16 mouse cellular contexts compared by ENCODE assay signal in the genomic region with DNA sequence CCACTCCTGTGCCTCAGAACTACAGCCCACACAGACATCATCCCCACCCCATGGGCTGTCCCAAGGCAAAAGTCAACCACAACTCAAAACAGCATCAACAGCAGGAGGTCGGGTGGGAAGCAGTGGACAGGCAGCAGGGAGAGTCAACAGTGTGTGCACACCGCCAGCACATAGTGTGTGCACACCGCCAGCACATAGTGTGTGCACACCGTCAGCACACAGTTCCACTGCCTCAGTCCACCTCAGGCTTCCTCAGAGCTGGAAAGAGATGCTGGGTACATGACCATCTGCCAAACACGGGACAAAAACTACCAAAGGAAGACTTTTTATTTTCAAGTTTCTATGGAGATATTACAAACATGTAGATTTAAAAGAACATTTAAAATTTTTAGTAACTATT.
"Had no signal": no experiment of that assay in that cellular context is flagged by ENCODE, and none has a peak within 500 bp of the region (broad histone marks: within the 10 kb centered on the region; RNA-seq: fewer than 3 reads in every experiment).

No protein-coding gene starts in this region.

- H3K27me3 ChIP-seq: midbrain, embryonic 12.5 days; neural tube, embryonic 12.5 days had no signal

- H3K9me3 ChIP-seq: midbrain, embryonic 10.5 days; midbrain, embryonic 12.5 days; neural tube, embryonic 12.5 days had no signal

- H3K4me1 ChIP-seq: midbrain, embryonic 10.5 days; midbrain, embryonic 12.5 days; neural tube, embryonic 12.5 days had no signal

- H3K27ac ChIP-seq: liver, embryonic 14.5 days; midbrain, embryonic 10.5 days; midbrain, embryonic 12.5 days; neural tube, embryonic 12.5 days had no signal

- H3K9ac ChIP-seq: liver, embryonic 14.5 days; lung, embryonic 14.5 days; midbrain, embryonic 12.5 days; neural tube, embryonic 12.5 days had no signal

- H3K4me2 ChIP-seq: lung, embryonic 14.5 days; midbrain, embryonic 12.5 days; neural tube, embryonic 12.5 days had no signal

- H3K4me3 ChIP-seq: midbrain, embryonic 10.5 days; midbrain, embryonic 12.5 days; neural tube, embryonic 12.5 days had no signal

- ATAC-seq: midbrain, embryonic 16.5 days had no signal

- DNase-seq: lung, adult 18-20 months; lung, embryonic 14.5 days; lung, postnatal 10 days; lung, postnatal 4 days; midbrain, embryonic 14.5 days; right cerebral cortex, postnatal 25 days; right cerebral cortex, postnatal 4 days; spleen, adult 18-20 months; thymus, adult 18-20 months; thymus, postnatal 14 days; thymus, postnatal 4 days had no signal
